Mouse (Mus musculus) brain, embryonic 14.5 days (tissue): ENCODE measurements around the gene Aco2.

Experiments used
- CTCF ChIP-seq: fragments of 200-500 bp; IDR thresholded peaks from 2 replicates; pipeline ENCODE4 v1.5.1; 2012; ENCODE audit warnings: inconsistent platforms, mild to moderate bottlenecking, moderate library complexity, borderline replicate concordance; ENCODE audit not compliant: insufficient read depth, insufficient read length; ENCODE audit errors: extremely low read depth
- POLR2A ChIP-seq: fragments of 200-500 bp; IDR thresholded peaks from 2 replicates; pipeline ENCODE4 v1.6.1; 2012; ENCODE audit warnings: mild to moderate bottlenecking, inconsistent platforms, borderline replicate concordance; ENCODE audit not compliant: poor library complexity, insufficient read depth, insufficient read length, severe bottlenecking; ENCODE audit errors: extremely low read depth

- TF ChIP-seq CTCF (no peak), POLR2A (no peak)
Observed at GRCm38 (mm10) chr15:81933986-81934385, 61.9 kb downstream of the Aco2 start.
